Mouse (Mus musculus): ENCODE data around the gene Gm4858. TPM values are rescaled to one million over a fixed set of nuclear protein-coding genes. Genes with fewer than 3 reads are reported as not detected.
"Not testable (repeated sequence)": the region's sequence is repeated elsewhere in the genome, so short reads cannot be mapped to it uniquely, and the experiment has no call there.

The Gm4858 gene
- not detected for total RNA-seq (2021)
- long read RNA-seq, experiment 1 = 0 reads
- long read RNA-seq, experiment 2 = 0 reads

DNA sequence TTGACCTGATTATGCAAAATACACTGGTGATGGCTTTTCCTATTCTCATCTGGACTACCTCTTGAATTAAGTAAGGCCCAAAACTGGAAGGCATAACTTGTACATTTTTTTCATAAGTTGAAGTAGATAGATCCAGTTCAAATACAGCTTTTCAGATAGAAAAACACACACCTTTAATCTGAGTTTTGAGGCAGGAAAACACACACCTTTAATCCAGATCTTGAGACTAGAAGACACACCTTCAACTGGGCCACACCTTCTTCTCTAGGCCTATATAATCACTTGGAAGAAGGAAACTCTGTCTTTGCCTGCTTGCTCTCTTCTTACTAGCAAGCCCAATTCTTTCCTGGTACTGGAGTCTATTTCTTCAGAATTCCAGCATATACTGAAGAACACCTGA, at the start of gene Gm4858:
TSS of gene Gm4858 (plus strand) at position 301 of the 400 bp plus-strand sequence.
- DNase-seq (ENCODE audit: low spot score in 2 of 2); intact Hi-C loops (cut with DNase I): not testable (repeated sequence)

GRCm38 (mm10) chr3:93018960-93019359, 49.7 kb upstream of the Gm4858 start, which contains the start of gene Lce1m:
TSS of gene Lce1m (minus strand) at chr3:93019060.
- intact Hi-C loops (cut with DNase I) = no loop called here
- no peak for DNase-seq (ENCODE audit: low spot score in 2 of 2)

- intact Hi-C loops (cut with DNase I) = no loop called here
- DNase-seq (ENCODE audit: low spot score in 2 of 2) = no peak
These were observed 47.5 kb upstream of the Gm4858 start for GRCm38 (mm10) chr3:93021171-93021570.

- intact Hi-C loops (cut with DNase I) = no loop called here
- peak; percentile 12 to 40 for DNase-seq (ENCODE audit: low spot score in 2 of 2)
These were observed 45.0 kb upstream of the Gm4858 start for GRCm38 (mm10) chr3:93023411-93024184.

DNA sequence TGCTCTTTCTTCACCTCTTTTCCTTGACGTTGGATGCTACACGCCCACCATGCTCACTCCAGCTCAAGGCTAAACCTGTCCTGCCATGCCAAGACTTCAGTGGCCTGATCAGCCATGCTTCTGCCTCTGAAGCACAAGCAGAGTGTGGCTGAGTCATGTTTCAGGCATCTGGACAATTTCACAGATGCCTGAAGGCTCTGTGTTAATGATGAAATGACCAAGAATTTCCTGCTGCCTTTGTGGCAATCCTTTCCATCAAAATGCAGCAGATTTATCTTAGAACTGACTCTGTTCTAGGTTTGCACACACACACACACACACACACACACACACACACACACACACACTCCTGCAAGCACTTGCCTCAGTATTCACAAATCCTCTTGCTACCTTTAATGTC, 43.1 kb upstream of the Gm4858 start:
- intact Hi-C loops (cut with DNase I) = no loop called here
- DNase-seq (ENCODE audit: low spot score in 2 of 2) = no peak

- intact Hi-C loops (cut with DNase I) = loop anchor here (2.0 kb wide), 1 partner anchor 125 kb away; no protein-coding TSS in a partner anchor
- DNase-seq (ENCODE audit: low spot score in 2 of 2) = peak; percentile 71
These were observed 37.2 kb upstream of the Gm4858 start for GRCm38 (mm10) chr3:93031450-93031849.

DNA sequence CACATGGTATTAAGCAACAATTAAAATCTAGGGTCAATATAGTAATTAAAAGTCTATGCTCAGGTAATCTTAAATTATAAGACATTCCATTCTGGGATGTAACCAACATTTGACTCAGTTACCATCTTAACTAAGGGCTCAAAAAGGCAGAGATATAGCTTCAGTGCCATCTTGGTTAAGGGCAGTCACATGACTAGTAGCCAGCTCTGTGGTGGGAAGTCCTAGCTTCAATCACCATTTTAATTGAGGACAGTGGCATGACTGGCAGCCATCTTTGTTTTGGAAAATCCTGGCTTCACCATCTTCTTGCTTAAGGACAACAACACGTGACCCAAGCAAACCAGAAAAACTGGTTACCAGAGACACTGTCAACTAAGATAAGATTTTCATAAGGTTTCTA, 18.4 kb upstream of the Gm4858 start:
- no peak for DNase-seq (ENCODE audit: low spot score in 2 of 2)
- intact Hi-C loops (cut with DNase I) = no loop called here

DNA sequence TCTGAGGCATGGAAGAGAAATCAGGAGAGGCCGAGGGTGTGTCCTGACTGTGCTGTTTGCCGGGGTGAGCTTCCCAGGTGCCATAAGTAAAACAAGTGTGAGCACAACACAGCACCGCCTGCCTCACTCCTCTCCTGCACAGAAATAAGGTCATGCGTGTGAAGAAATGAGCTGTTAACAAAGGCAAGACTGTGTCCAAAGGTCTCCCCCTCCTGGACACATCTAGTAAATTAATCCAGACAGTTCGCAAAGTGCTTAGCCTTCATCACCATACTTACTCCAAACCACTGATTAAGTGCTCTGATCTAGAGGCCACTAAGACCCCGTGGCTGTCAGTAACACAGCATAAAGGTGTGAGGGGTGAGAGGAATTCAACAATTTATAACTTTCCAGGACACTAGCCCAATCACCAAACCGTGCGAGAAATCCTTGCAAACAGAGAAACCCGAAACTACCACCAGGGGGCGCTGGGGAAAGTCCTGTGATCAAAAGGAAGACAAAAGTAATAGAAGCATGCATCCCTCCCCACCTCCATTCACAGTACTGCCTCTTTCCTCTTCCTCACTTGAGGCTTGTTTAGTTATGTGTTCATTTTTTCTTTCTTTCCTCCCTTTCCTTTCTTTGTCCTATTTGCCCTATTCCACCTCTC, 15.7 kb upstream of the Gm4858 start:
- intact Hi-C loops (cut with DNase I) = no loop called here

GRCm38 (mm10) chr3:93086631-93087030, 18.0 kb downstream of the Gm4858 start:
- intact Hi-C loops (cut with DNase I) = no loop called here
- no peak for DNase-seq (ENCODE audit: low spot score in 2 of 2)

More for the DNA sequence above, 15.7 kb upstream of the Gm4858 start:
- no peak for DNase-seq (ENCODE audit: low spot score in 2 of 2)

DNA sequence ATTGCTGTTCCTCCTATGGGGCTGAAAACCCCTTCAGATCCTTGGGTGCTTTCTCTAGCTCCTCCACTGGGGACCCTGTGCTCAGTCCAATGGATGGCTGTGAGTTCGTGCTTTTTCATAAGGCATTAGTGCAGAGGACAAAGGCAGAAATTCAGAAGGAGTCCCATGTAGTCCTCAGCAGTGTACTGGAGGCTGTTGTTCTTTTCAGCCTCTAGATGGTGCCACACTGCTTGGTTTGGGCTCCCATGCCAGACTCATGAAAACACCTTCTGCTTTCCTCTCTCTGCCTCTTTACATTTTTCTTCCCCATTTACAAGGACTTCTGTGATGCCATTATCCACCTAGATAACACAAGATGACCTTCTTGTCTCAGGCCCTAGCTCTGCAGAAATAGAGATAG, 25.0 kb downstream of the Gm4858 start:
- DNase-seq (ENCODE audit: low spot score in 2 of 2) = peak; percentile 9 to 31
- intact Hi-C loops (cut with DNase I) = not testable (repeated sequence)

- no peak for DNase-seq (ENCODE audit: low spot score in 2 of 2)
- intact Hi-C loops (cut with DNase I) = no loop called here
These were observed 27.8 kb downstream of the Gm4858 start for GRCm38 (mm10) chr3:93096447-93096846.

- DNase-seq (ENCODE audit: low spot score in 2 of 2) = no peak
- intact Hi-C loops (cut with DNase I) = loop anchor here (5.0 to 10.0 kb wide), 2 partner anchors 251 to 383 kb away; no protein-coding TSS in a partner anchor
These were observed 43.0 kb downstream of the Gm4858 start for GRCm38 (mm10) chr3:93111668-93112067.

DNA sequence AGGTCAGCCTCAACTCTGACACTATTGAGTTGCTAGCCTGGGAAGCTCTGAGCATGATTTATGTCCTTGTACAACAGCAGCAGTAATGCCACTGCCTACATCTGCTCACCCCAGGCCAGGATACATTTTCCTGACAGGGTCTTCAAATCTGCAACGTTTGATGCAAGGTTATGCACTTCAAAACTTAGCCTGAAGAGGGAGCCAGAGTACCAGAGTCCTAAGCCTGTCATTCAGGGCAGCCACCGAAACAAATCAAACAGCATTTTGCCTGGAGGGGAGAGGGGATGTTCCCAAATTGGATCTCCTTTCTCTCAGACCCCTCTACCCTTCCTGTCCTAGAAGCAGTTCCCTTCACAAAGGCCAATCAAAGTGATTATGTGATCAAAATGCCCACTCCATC, 45.9 kb downstream of the Gm4858 start:
- DNase-seq (ENCODE audit: low spot score in 2 of 2) = peak; percentile 37 to 66
- intact Hi-C loops (cut with DNase I) = loop anchor here (5.0 to 10.0 kb wide), 2 partner anchors 248 to 380 kb away; no protein-coding TSS in a partner anchor

- intact Hi-C loops (cut with DNase I) = loop anchor here (10.0 kb wide), 1 partner anchor 376 kb away; no protein-coding TSS in a partner anchor
- no peak for DNase-seq (ENCODE audit: low spot score in 2 of 2)
These were observed 50.5 kb downstream of the Gm4858 start for GRCm38 (mm10) chr3:93119101-93119500.

Other genes starting within 250 kb of the Gm4858 start
- gene Kprp, start 241.6 kb upstream of the Gm4858 start, total RNA-seq (2021) = not detected
- not detected for gene Lce1l, start 217.5 kb upstream of the Gm4858 start, total RNA-seq (2021)
- gene 2310050C09Rik, start 198.6 kb upstream of the Gm4858 start, total RNA-seq (2021) = not detected
- gene Lce3a, start 142.6 kb upstream of the Gm4858 start, total RNA-seq (2021) = not detected
- gene Lce3b, start 135.8 kb upstream of the Gm4858 start, total RNA-seq (2021) = not detected
- not detected for gene Lce3c, start 124.3 kb upstream of the Gm4858 start, total RNA-seq (2021)
- gene Lce3d, start 111.4 kb upstream of the Gm4858 start, total RNA-seq (2021) = not detected
- gene Lce3e, start 101.8 kb upstream of the Gm4858 start, total RNA-seq (2021) = not detected
- gene Lce3f, start 76.6 kb upstream of the Gm4858 start, total RNA-seq (2021) = not detected
- not detected for gene Crct1, start 53.1 kb upstream of the Gm4858 start, total RNA-seq (2021)
- gene Lce1m, start 49.8 kb upstream of the Gm4858 start, total RNA-seq (2021) = not detected
- gene Crnn, start 76.0 kb downstream of the Gm4858 start, total RNA-seq (2021) = not detected
- not detected for gene Flg2, start 128.5 kb downstream of the Gm4858 start, total RNA-seq (2021)
- not detected for gene Flg, start 204.7 kb downstream of the Gm4858 start, total RNA-seq (2021)